Mouse (Mus musculus) central nervous system, embryonic 14 days (tissue): ENCODE data around the gene Olfr98. TPM values are rescaled to one million over a fixed set of nuclear protein-coding genes. Genes with fewer than 3 reads are reported as not detected.

Experiments used
- polyA plus RNA-seq: library from polyadenylated mRNA; depleted of rRNA; stranded (reverse); fragments of >200 nt; gene quantifications from 2 replicates; pipeline ENCODE4 v1.2.3, GENCODE M21; 2012; rRNA removed

Gene Olfr98
- polyA plus RNA-seq: not detected in 2 replicates

GRCm38 (mm10) chr17:37263626-37264025, at the start of gene Olfr98:
Gene Olfr98 (minus strand): TSS chr17:37263749.

GRCm38 (mm10) chr17:37304213-37304612, 40.7 kb upstream of the Olfr98 start, which contains the start of gene Olfr101:
Gene Olfr101 (minus strand): TSS chr17:37304313.

GRCm38 (mm10) chr17:37283360-37283759, 19.8 kb upstream of the Olfr98 start, which contains the start of gene Olfr99:
Gene Olfr99 (minus strand): TSS chr17:37283460.

GRCm38 (mm10) chr17:37270058-37270701, 6.6 kb upstream of the Olfr98 start, which contains the start of gene H2-M3:
Gene H2-M3 (plus strand): TSS chr17:37270220.

GRCm38 (mm10) chr17:37237230-37237629, 26.3 kb downstream of the Olfr98 start, which contains the start of gene Olfr97:
Gene Olfr97 (minus strand): TSS chr17:37237330.

GRCm38 (mm10) chr17:37219846-37220245, 43.7 kb downstream of the Olfr98 start, which contains the start of gene Olfr96:
Gene Olfr96 (plus strand): TSS chr17:37220146.

GRCm38 (mm10) chr17:37213018-37213417, 50.5 kb downstream of the Olfr98 start, which contains the start of gene Olfr95:
Gene Olfr95 (minus strand): TSS chr17:37213118.

Other genes with a start within 250 kb of the Olfr98 start
- gene Mog, start 240.4 kb downstream of the Olfr98 start, polyA plus RNA-seq: 0.04 and 0.11 TPM in 2 replicates
- gene Gabbr1, start 217.8 kb downstream of the Olfr98 start, polyA plus RNA-seq: 205 and 209 TPM in 2 replicates
- not detected in 2 replicates for gene Olfr90, start 175.2 kb downstream of the Olfr98 start, polyA plus RNA-seq
- not detected in 2 replicates for gene Olfr91, start 165.5 kb downstream of the Olfr98 start, polyA plus RNA-seq
- not detected in 2 replicates for gene Olfr92, start 143.7 kb downstream of the Olfr98 start, polyA plus RNA-seq
- not detected in 2 replicates for gene Olfr93, start 102.3 kb downstream of the Olfr98 start, polyA plus RNA-seq
- gene Ubd, start 69.9 kb downstream of the Olfr98 start, polyA plus RNA-seq: 0.15 and 0.41 TPM in 2 replicates
- gene Olfr94, start 62.8 kb downstream of the Olfr98 start, polyA plus RNA-seq: 0.04 TPM in 1 of 2 replicates, not detected in the other
- 0.01 TPM in 1 of 2 replicates, not detected in the other for gene Olfr95, start 50.6 kb downstream of the Olfr98 start, polyA plus RNA-seq
- gene Olfr96, start 43.6 kb downstream of the Olfr98 start, polyA plus RNA-seq: not detected in 2 replicates
- not detected in 2 replicates for gene Olfr97, start 26.4 kb downstream of the Olfr98 start, polyA plus RNA-seq
- gene H2-M3, start 6.5 kb upstream of the Olfr98 start, polyA plus RNA-seq: 0.74 and 0.78 TPM in 2 replicates
- gene Olfr99, start 19.7 kb upstream of the Olfr98 start, polyA plus RNA-seq: not detected in 2 replicates
- gene Olfr101, start 40.6 kb upstream of the Olfr98 start, polyA plus RNA-seq: not detected in 2 replicates
- not detected in 2 replicates for gene Olfr102, start 53.3 kb upstream of the Olfr98 start, polyA plus RNA-seq
- gene Olfr103, start 75.9 kb upstream of the Olfr98 start, polyA plus RNA-seq: not detected in 2 replicates
- not detected in 2 replicates for gene Olfr104-ps, start 95.8 kb upstream of the Olfr98 start, polyA plus RNA-seq
- not detected in 2 replicates for gene Olfr105-ps, start 115.3 kb upstream of the Olfr98 start, polyA plus RNA-seq
- gene Olfr106-ps, start 126.6 kb upstream of the Olfr98 start, polyA plus RNA-seq: not detected in 2 replicates
- gene Olfr107, start 135.5 kb upstream of the Olfr98 start, polyA plus RNA-seq: not detected in 2 replicates
- not detected in 2 replicates for gene Olfr108, start 181.7 kb upstream of the Olfr98 start, polyA plus RNA-seq
- not detected in 2 replicates for gene Olfr109, start 195.2 kb upstream of the Olfr98 start, polyA plus RNA-seq
- not detected in 2 replicates for gene H2-M2, start 219.8 kb upstream of the Olfr98 start, polyA plus RNA-seq
- 0.02 TPM in 1 of 2 replicates, not detected in the other for gene Olfr110, start 228.7 kb upstream of the Olfr98 start, polyA plus RNA-seq
- gene Olfr111, start 244.3 kb upstream of the Olfr98 start, polyA plus RNA-seq: 0.05 and 0.14 TPM in 2 replicates